Mouse (Mus musculus): Measurements from ENCODE around the gene Nudt14.

GRCm38 (mm10) chr12:112976371-112977073, 34.6 kb upstream of the Nudt14 start, which contains the start of gene Btbd6:
- TF ChIP-seq EP300 (IDR thresholded peaks at IDR 0.05; ENCODE audit: insufficient read depth, low read depth, low read length) = no peak
- peak; percentile 70 for TF ChIP-seq CTCF (IDR thresholded peaks at IDR 0.05)

Measured in heart, adult 2 months (tissue).